Mouse (Mus musculus): ENCODE measurements around the gene Rnf26. TPM values are rescaled to one million over a fixed set of nuclear protein-coding genes. Genes with fewer than 3 reads are reported as not detected.

The Rnf26 gene
- total RNA-seq, 2 experiments from 2014 or later: 22.0 to 22.9 TPM

- no peak for DNase-seq (ENCODE audit: low spot score in 2 of 2)
These were observed 65.5 kb downstream of the Rnf26 start for GRCm38 (mm10) chr9:44047571-44048490.

DNA sequence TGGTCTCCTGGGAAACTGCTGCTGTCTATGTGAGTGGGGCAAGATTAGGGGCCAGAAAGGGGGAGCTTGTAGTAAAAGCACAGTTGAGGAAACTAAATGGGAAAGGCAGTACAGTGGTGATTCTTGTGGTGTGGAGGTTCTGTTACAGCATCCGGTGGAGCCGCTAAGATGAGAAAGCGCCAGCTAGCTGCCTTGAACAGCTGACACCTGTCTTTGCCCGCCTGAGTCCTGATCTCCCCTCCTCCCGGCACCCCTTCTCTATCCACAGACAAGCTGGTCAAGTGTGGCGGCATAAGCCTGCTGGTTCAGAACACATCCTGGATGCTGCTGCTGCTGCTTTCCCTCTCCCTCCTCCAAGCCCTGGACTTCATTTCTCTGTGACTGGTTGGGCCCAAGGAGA, 66.2 kb downstream of the Rnf26 start:
- DNase-seq (ENCODE audit: low spot score in 2 of 2): no peak

- no peak for DNase-seq (ENCODE audit: low spot score in 2 of 2)
These were observed 66.9 kb downstream of the Rnf26 start for GRCm38 (mm10) chr9:44046426-44046825.

DNA sequence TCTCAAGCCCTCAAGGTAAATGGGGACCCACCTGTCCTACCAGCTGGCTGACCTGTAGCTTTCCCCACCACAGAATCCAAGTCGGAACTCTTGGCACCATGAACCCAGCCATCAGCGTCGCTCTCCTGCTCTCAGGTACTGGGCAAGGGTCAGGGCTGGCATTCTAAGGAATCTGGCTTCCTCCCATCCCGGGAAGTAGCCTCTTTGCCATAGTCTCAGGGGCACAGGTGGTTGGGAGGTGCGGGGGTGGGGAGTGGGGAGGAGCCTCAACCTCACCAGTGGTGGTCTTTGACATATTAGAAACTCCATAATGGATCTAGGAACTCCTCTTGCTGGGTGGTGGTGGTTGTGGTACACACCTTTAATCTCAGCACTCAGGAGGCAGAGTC, 67.4 kb downstream of the Rnf26 start:
- no peak for DNase-seq (ENCODE audit: low spot score in 2 of 2)

Other genes starting within 250 kb of the Rnf26 start
- 10 to 100 TPM; 21.7 to 33.0 TPM for gene Thy1, start 70.1 kb downstream of the Rnf26 start, total RNA-seq (2021)
- gene Usp2, start 46.5 kb downstream of the Rnf26 start, total RNA-seq (2021): 100 to 1,000 TPM in 1 of 2 experiments, 10 to 100 TPM in 1; 96.7 to 121 TPM
- gene Mfrp, start 11.8 kb downstream of the Rnf26 start, total RNA-seq (2021): not detected
- gene C1qtnf5, start 6.3 kb downstream of the Rnf26 start, total RNA-seq (2021): 10 to 100 TPM; 12.9 to 15.0 TPM
- gene Gm49380, start within 50 bp of the Rnf26 start, total RNA-seq (2021): under 1 TPM in 1 of 2 experiments, not detected in 1; 0.10 TPM
- 100 to 1,000 TPM; 156 to 169 TPM for gene Mcam, start 21.0 kb upstream of the Rnf26 start, total RNA-seq (2021)
- 10 to 100 TPM; 25.4 to 28.7 TPM for gene Cbl, start 120.5 kb upstream of the Rnf26 start, total RNA-seq (2021)
- gene Ccdc153, start 127.2 kb upstream of the Rnf26 start, total RNA-seq (2021): not detected
- gene Pdzd3, start 138.0 kb upstream of the Rnf26 start, total RNA-seq (2021): under 1 TPM; 0.37 to 0.39 TPM
- gene Nlrx1, start 155.1 kb upstream of the Rnf26 start, total RNA-seq (2021): 10 to 100 TPM; 22.7 to 23.0 TPM
- gene Abcg4, start 175.1 kb upstream of the Rnf26 start, total RNA-seq (2021): 1 to 10 TPM; 1.5 TPM
- 10 to 100 TPM; 11.2 to 13.7 TPM for gene Hinfp, start 192.2 kb upstream of the Rnf26 start, total RNA-seq (2021)
- 10 to 100 TPM; 10.5 to 12.8 TPM for gene C2cd2l, start 206.8 kb upstream of the Rnf26 start, total RNA-seq (2021)
- gene Dpagt1, start 212.5 kb upstream of the Rnf26 start, total RNA-seq (2021): 10 to 100 TPM; 18.4 to 18.8 TPM
- gene H2afx, start 221.2 kb upstream of the Rnf26 start, total RNA-seq (2021): 10 to 100 TPM; 80.5 to 93.0 TPM
- gene Hmbs, start 230.7 kb upstream of the Rnf26 start, total RNA-seq (2021): 10 to 100 TPM; 33.7 to 34.0 TPM
- 10 to 100 TPM; 25.4 to 27.9 TPM for gene Vps11, start 248.2 kb upstream of the Rnf26 start, total RNA-seq (2021)

Data from gastrocnemius, postnatal 4 days (tissue).